Mouse (Mus musculus) kidney, embryonic 14.5 days (tissue): ENCODE results near the gene Dio1. TPM values are rescaled to one million over a fixed set of nuclear protein-coding genes. Genes with fewer than 3 reads are reported as not detected.

Experiments
- ATAC-seq: fragments of 200-750 bp; cut with Nextera tagmentation; 2 replicates; pipeline ENCODE4 v1.8.0; 2017; ENCODE audit warnings: moderate number of reproducible peaks, mild to moderate bottlenecking, moderate TSS enrichment, moderate library complexity; ENCODE audit not compliant: low FRiP score, low TSS enrichment
- H3K27ac ChIP-seq: fragments of 300-500 bp; sonication (generic); 2 replicates; pipeline ENCODE4 v1.5.1; 2014; ENCODE audit warnings: low read depth, mild to moderate bottlenecking, low read length, moderate library complexity, mixed read lengths
- H3K27me3 ChIP-seq: fragments of 300-500 bp; sonication (generic); 2 replicates; pipeline ENCODE4 v1.6.1; 2014; ENCODE audit warnings: mild to moderate bottlenecking, low read length; ENCODE audit not compliant: control insufficient read depth, insufficient read depth
- H3K36me3 ChIP-seq: fragments of 300-500 bp; sonication (generic); 2 replicates; pipeline ENCODE4 v1.6.1; 2014; ENCODE audit warnings: low read length, mixed read lengths; ENCODE audit not compliant: control insufficient read depth, insufficient read depth
- H3K4me1 ChIP-seq: fragments of 300-500 bp; sonication (generic); 2 replicates; pipeline ENCODE4 v1.6.1; 2014; ENCODE audit warnings: low read length, mixed read lengths; ENCODE audit not compliant: control insufficient read depth, insufficient read depth
- H3K4me2 ChIP-seq: fragments of 300-500 bp; sonication (generic); replicated peaks from 2 replicates; pipeline ENCODE4 v1.6.1; 2014; ENCODE audit warnings: low read depth, mild to moderate bottlenecking, low read length
- H3K4me3 ChIP-seq: fragments of 300-500 bp; sonication (generic); 2 replicates; pipeline ENCODE4 v1.5.1; 2014; ENCODE audit warnings: mild to moderate bottlenecking, low read length
- H3K9ac ChIP-seq: fragments of 300-500 bp; sonication (generic); 2 replicates; pipeline ENCODE4 v1.6.1; 2014; ENCODE audit warnings: low read depth, mild to moderate bottlenecking, low read length, moderate library complexity
- H3K9me3 ChIP-seq: fragments of 300-500 bp; sonication (generic); 2 replicates; pipeline ENCODE4 v1.6.1; 2016; ENCODE audit warnings: low read length; ENCODE audit not compliant: control insufficient read depth
- WGBS: fragments of 180-500 bp; shearing (Covaris S2); extraction: QIAGEN DNeasy Blood & Tissue Kit; methylation state at CpG from one replicate; pipeline ENCODE4 v1.1.7; 2014; 5-methylcytosine and 5-hydroxymethylcytosine counted together
- polyA plus RNA-seq: library from polyadenylated mRNA; unstranded; fragments of >200 nt; fragmentation: Nextera tagmentation; extraction: Ambion mirVana; gene quantifications from 2 replicates; pipeline ENCODE4 v1.2.1, GENCODE M21; 2014

Dio1 gene
- 0.38 TPM in 1 of 2 replicates, not detected in the other for polyA plus RNA-seq

- Histone ChIP-seq H3K9me3 (no peaks in the 10 kb centered on the region), H3K36me3 (no peaks in the 10 kb centered on the region), H3K4me1 (no peaks in the 10 kb centered on the region), H3K27me3 (no peaks in the 10 kb centered on the region), H3K27ac (no peak within 1 kb of the TSS), H3K4me3 (no peak within 1 kb of the TSS), H3K9ac (no peak within 1 kb of the TSS), H3K4me2 (no peak within 1 kb of the TSS)
- no peak for ATAC-seq
- 53% methylated on average over 6 of the region's 6 CpGs for WGBS
These were observed at the start of gene Dio1 for GRCm38 (mm10) chr4:107306966-107307365. Dio1 (minus strand) TSS chr4:107307169.

- Histone ChIP-seq H3K4me2 (no peak overlapping the region; the same call in 1 of the 2 replicates), H3K9ac (0 out of 2 replicates have a peak overlapping the region, but pooled peaks have one; percentile 4), H3K4me3 (no peak overlapping the region), H3K27me3 (no peaks in the 10 kb centered on the region), H3K4me1 (peaks cover 13% of the 10 kb centered on the region), H3K27ac (peak overlapping the region; percentile 80), H3K36me3 (no peaks in the 10 kb centered on the region), H3K9me3 (no peaks in the 10 kb centered on the region)
- ATAC-seq = peak; percentile 92
- WGBS = 3% methylated on average over 4 of the region's 4 CpGs
These were observed 47.6 kb upstream of the Dio1 start for GRCm38 (mm10) chr4:107354543-107354942.

- Histone ChIP-seq H3K27me3 (no peaks in the 10 kb centered on the region), H3K4me1 (peaks cover 13% of the 10 kb centered on the region), H3K4me2 (no peak overlapping the region; the same call in 1 of the 2 replicates), H3K9me3 (no peaks in the 10 kb centered on the region), H3K27ac (peak overlapping the region; percentile 80), H3K4me3 (no peak overlapping the region), H3K36me3 (no peaks in the 10 kb centered on the region), H3K9ac (0 out of 2 replicates have a peak overlapping the region, but pooled peaks have one; percentile 4)
- 47% methylated on average over 5 of the region's 5 CpGs for WGBS
- peak; percentile 41 for ATAC-seq
These were observed 47.2 kb upstream of the Dio1 start for GRCm38 (mm10) chr4:107354126-107354525.

- H3K36me3 ChIP-seq = no peaks in the 10 kb centered on the region
- H3K4me1 ChIP-seq = peaks cover 13% of the 10 kb centered on the region
- H3K27me3 ChIP-seq = no peaks in the 10 kb centered on the region
- H3K27ac ChIP-seq = peak overlapping the region; percentile 80; the same call in 1 of the 2 replicates
- no peaks in the 10 kb centered on the region for H3K9me3 ChIP-seq
- no peak overlapping the region for H3K4me3 ChIP-seq
- ATAC-seq = no peak
- H3K4me2 ChIP-seq = no peak overlapping the region
- whole genome bisulfite sequencing = 85% methylated on average over 3 of the region's 3 CpGs
- H3K9ac ChIP-seq = no peak overlapping the region
These were observed 46.6 kb upstream of the Dio1 start for GRCm38 (mm10) chr4:107353612-107354011.

GRCm38 (mm10) chr4:107351368-107351767 is 44.4 kb upstream of the Dio1 start:
- no peak overlapping the region for H3K27ac ChIP-seq
- no peaks in the 10 kb centered on the region for H3K9me3 ChIP-seq
- H3K9ac ChIP-seq = no peak overlapping the region
- H3K36me3 ChIP-seq = no peaks in the 10 kb centered on the region
- H3K4me3 ChIP-seq = no peak overlapping the region
- ATAC-seq = no peak
- peaks cover 13% of the 10 kb centered on the region for H3K4me1 ChIP-seq
- H3K4me2 ChIP-seq = no peak overlapping the region
- no peaks in the 10 kb centered on the region for H3K27me3 ChIP-seq

GRCm38 (mm10) chr4:107349311-107350008 is 42.5 kb upstream of the Dio1 start:
- no peak for ATAC-seq
- Histone ChIP-seq H3K4me2 (no peak overlapping the region), H3K4me3 (no peak overlapping the region), H3K36me3 (0 out of 2 replicates have a peak, but pooled peaks cover 2% of the 10 kb centered on the region), H3K27me3 (no peaks in the 10 kb centered on the region), H3K4me1 (peaks cover 10% of the 10 kb centered on the region), H3K9me3 (no peaks in the 10 kb centered on the region), H3K27ac (no peak overlapping the region), H3K9ac (no peak overlapping the region)
- WGBS = 62% methylated on average over 8 of the region's 8 CpGs

- no peak overlapping the region for H3K9ac ChIP-seq
- WGBS = 72% methylated on average over 20 of the region's 20 CpGs
- H3K27me3 ChIP-seq = no peaks in the 10 kb centered on the region
- H3K4me2 ChIP-seq = no peak overlapping the region
- no peaks in the 10 kb centered on the region for H3K9me3 ChIP-seq
- ATAC-seq = no peak
- no peak overlapping the region for H3K4me3 ChIP-seq
- peaks cover 3% of the 10 kb centered on the region for H3K4me1 ChIP-seq
- H3K36me3 ChIP-seq = 0 out of 2 replicates have a peak, but pooled peaks cover 2% of the 10 kb centered on the region
- no peak overlapping the region for H3K27ac ChIP-seq
These were observed 41.8 kb upstream of the Dio1 start for GRCm38 (mm10) chr4:107348529-107349310.

GRCm38 (mm10) chr4:107347221-107347620 is 40.3 kb upstream of the Dio1 start:
- no peak for ATAC-seq
- WGBS = 27% methylated on average over 6 of the region's 6 CpGs
- no peak overlapping the region for H3K4me2 ChIP-seq

GRCm38 (mm10) chr4:107344612-107345011 is 37.6 kb upstream of the Dio1 start:
- no peaks in the 10 kb centered on the region for H3K27me3 ChIP-seq
- H3K9me3 ChIP-seq = no peaks in the 10 kb centered on the region
- H3K4me1 ChIP-seq = no peaks in the 10 kb centered on the region
- no peak overlapping the region for H3K4me2 ChIP-seq
- no peak overlapping the region for H3K4me3 ChIP-seq
- 82% methylated on average over 7 of the region's 7 CpGs for WGBS
- no peak overlapping the region for H3K9ac ChIP-seq
- 0 out of 2 replicates have a peak, but pooled peaks cover 2% of the 10 kb centered on the region for H3K36me3 ChIP-seq
- ATAC-seq = no peak
- H3K27ac ChIP-seq = no peak overlapping the region

More at GRCm38 (mm10) chr4:107347221-107347620, 40.3 kb upstream of the Dio1 start:
- Histone ChIP-seq H3K9me3 (no peaks in the 10 kb centered on the region), H3K9ac (no peak overlapping the region), H3K27me3 (no peaks in the 10 kb centered on the region), H3K27ac (no peak overlapping the region), H3K36me3 (0 out of 2 replicates have a peak, but pooled peaks cover 2% of the 10 kb centered on the region), H3K4me3 (no peak overlapping the region), H3K4me1 (no peaks in the 10 kb centered on the region)
